8 mouse cellular contexts compared by ENCODE assay signal in the genomic region with DNA sequence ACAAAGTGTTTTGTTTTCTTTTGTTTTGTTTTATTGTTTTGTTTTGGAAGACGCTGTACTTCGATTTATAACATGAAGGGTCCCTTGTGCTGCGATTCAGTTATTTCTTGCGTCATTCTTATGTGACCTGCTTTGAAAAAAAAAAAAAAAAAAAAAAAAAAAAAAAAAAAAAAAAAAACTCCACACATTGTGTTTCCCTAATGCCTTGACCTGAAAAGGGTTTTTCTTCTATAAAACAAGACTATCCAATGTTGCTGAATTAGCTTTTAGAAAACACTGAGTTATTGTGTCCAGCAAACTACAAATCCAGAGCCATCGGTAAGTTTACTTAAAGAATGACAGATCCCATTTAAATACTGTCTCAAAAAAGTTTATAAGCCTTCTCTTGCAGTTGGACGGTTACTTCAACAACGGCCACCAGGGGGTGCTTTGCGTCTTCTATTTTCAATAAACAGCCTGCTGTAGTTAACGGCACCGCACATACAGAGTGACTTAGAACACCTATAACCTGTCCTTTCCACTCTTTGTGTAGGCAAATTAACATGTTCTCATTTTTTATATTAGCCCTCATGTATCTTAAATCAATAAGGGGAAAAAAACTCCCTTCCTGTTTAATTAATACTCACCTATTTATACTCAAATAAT.
DNase-seq lines count a peak whose midpoint lies in the region; ATAC-seq and TF ChIP-seq lines count a peak whose summit lies in the region.

No protein-coding gene starts in this region.

- H3K36me3 ChIP-seq in G1E (replicated peaks) = no peaks in the 10 kb centered on the region
- H3K36me3 ChIP-seq in forebrain, embryonic 11.5 days (ENCODE audit: control insufficient read depth, insufficient read depth, low read length) = no peaks in the 10 kb centered on the region
- H3K36me3 ChIP-seq in hindbrain, embryonic 14.5 days (replicated peaks; ENCODE audit: control insufficient read depth, insufficient read depth) = no peaks in the 10 kb centered on the region

- no peak overlapping the region for H3K9ac ChIP-seq in forebrain, embryonic 11.5 days (ENCODE audit: low read length)
- no peak overlapping the region for H3K9ac ChIP-seq in hindbrain, embryonic 14.5 days

- DNase-seq in G1E (ENCODE audit: low spot score) = no peak
- DNase-seq in brain, adult 2 months (ENCODE audit: low read depth, low spot score) = peak; percentile 91
- peak; percentile 91 for DNase-seq in forebrain, embryonic 11.5 days (ENCODE audit: low spot score)
- DNase-seq in hindbrain, embryonic 14.5 days (ENCODE audit: low spot score) = peak; percentile 95
- DNase-seq in layer of hippocampus, postnatal 14 days (ENCODE audit: low spot score in 2 of 2) = peak; percentile 71 to 87
- peak; percentile 70 to 83 for DNase-seq in lung, postnatal 4 days
- DNase-seq in right cerebral cortex, postnatal 10 days (ENCODE audit: low spot score in 2 of 2) = peak; percentile 84 to 91
- peak; percentile 70 to 78 for DNase-seq in urinary bladder, postnatal 36 days (ENCODE audit: low spot score in 2 of 2)

- H3K4me2 ChIP-seq in forebrain, embryonic 11.5 days (ENCODE audit: low read depth, low read length, severe bottlenecking) = no peak overlapping the region
- H3K4me2 ChIP-seq in hindbrain, embryonic 14.5 days (replicated peaks) = no peak overlapping the region

- H3K27me3 ChIP-seq in G1E (ENCODE audit: insufficient read depth, low read length) = no peaks in the 10 kb centered on the region
- no peaks in the 10 kb centered on the region for H3K27me3 ChIP-seq in forebrain, embryonic 11.5 days (ENCODE audit: control insufficient read depth, insufficient read depth, low read length)
- no peaks in the 10 kb centered on the region for H3K27me3 ChIP-seq in hindbrain, embryonic 14.5 days (ENCODE audit: control insufficient read depth, insufficient read depth, low read length)

- WGBS in forebrain, embryonic 11.5 days = 12% methylated on average over 10 of the region's 10 CpGs
- 15% methylated on average over 10 of the region's 10 CpGs for WGBS in hindbrain, embryonic 14.5 days

- no peak overlapping the region for H3K27ac ChIP-seq in forebrain, embryonic 11.5 days (ENCODE audit: low read depth, low read length)
- no peak overlapping the region for H3K27ac ChIP-seq in hindbrain, embryonic 14.5 days

- peaks cover 8% of the 10 kb centered on the region; the same call in 1 of the 2 replicates for H3K9me3 ChIP-seq in G1E (replicated peaks)
- no peaks in the 10 kb centered on the region for H3K9me3 ChIP-seq in forebrain, embryonic 11.5 days (ENCODE audit: control insufficient read depth, low read length)
- H3K9me3 ChIP-seq in hindbrain, embryonic 14.5 days (ENCODE audit: control insufficient read depth, low read length) = no peaks in the 10 kb centered on the region

- no peak for TF ChIP-seq CTCF in G1E (IDR thresholded peaks at IDR 0.05; ENCODE audit: low read depth, low read length)

- H3K4me1 ChIP-seq in G1E (ENCODE audit: insufficient read depth, low read depth, low read length) = no peaks in the 10 kb centered on the region
- no peaks in the 10 kb centered on the region for H3K4me1 ChIP-seq in forebrain, embryonic 11.5 days (replicated peaks; ENCODE audit: control insufficient read depth, insufficient read depth, low read length)
- no peaks in the 10 kb centered on the region; the same call in 1 of the 2 replicates for H3K4me1 ChIP-seq in hindbrain, embryonic 14.5 days (replicated peaks; ENCODE audit: control insufficient read depth, insufficient read depth, low read length)

- ATAC-seq in G1E (ENCODE audit: extremely low read depth, insufficient number of reproducible peaks, low FRiP score, poor library complexity, severe bottlenecking) = peak; percentile 49; the same call in 1 of the 2 replicates
- peak; percentile 55 for ATAC-seq in forebrain, embryonic 11.5 days (replicated peaks; ENCODE audit: low FRiP score)
- ATAC-seq in hindbrain, embryonic 14.5 days (ENCODE audit: low FRiP score) = peak; percentile 68; the same call in 1 of the 2 replicates

- H3K4me3 ChIP-seq in G1E (ENCODE audit: low read depth, low read length) = no peak overlapping the region
- H3K4me3 ChIP-seq in forebrain, embryonic 11.5 days (ENCODE audit: low read depth, low read length) = no peak overlapping the region
- H3K4me3 ChIP-seq in hindbrain, embryonic 14.5 days (replicated peaks; ENCODE audit: low read length) = no peak overlapping the region
